Mouse (Mus musculus): ENCODE measurements around the gene Mrps24. TPM values are rescaled to one million over a fixed set of nuclear protein-coding genes. Genes with fewer than 3 reads are reported as not detected.

The Mrps24 gene
- polyA plus RNA-seq, 1 experiment from 2014 or later: 185 TPM

DNA sequence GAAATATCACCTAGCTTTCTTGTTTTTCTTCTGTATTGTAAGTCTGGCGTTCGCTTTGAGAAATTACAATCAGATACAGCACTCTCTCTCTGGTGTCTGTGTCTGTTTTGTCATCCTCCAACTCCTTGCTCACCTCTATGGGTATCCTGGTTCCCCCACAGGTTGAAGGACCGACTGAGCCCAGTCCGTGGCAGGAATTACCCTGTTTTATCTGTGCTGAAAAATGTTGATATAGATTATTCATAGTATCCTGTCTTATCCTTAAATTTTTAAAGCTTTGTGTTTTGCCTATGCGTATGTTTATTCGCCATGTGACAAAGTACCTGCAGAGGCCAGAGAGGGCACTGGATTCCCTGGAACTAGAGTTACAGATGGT is 12.5 kb downstream of the Mrps24 start:
- no peak for ATAC-seq
- Histone ChIP-seq H3K27me3 (no peaks in the 10 kb centered on the region), H3K9ac (no peak overlapping the region), H3K4me3 (no peak overlapping the region), H3K4me2 (no peak overlapping the region), H3K36me3 (ENCODE audit: poor library complexity, severe bottlenecking) (peaks cover 24% of the 10 kb centered on the region), H3K27ac (no peak overlapping the region), H3K4me1 (peaks cover 19% of the 10 kb centered on the region), H3K9me3 (replicated peaks) (no peaks in the 10 kb centered on the region)
- 80% methylated on average over 6 of the region's 6 CpGs for WGBS

DNA sequence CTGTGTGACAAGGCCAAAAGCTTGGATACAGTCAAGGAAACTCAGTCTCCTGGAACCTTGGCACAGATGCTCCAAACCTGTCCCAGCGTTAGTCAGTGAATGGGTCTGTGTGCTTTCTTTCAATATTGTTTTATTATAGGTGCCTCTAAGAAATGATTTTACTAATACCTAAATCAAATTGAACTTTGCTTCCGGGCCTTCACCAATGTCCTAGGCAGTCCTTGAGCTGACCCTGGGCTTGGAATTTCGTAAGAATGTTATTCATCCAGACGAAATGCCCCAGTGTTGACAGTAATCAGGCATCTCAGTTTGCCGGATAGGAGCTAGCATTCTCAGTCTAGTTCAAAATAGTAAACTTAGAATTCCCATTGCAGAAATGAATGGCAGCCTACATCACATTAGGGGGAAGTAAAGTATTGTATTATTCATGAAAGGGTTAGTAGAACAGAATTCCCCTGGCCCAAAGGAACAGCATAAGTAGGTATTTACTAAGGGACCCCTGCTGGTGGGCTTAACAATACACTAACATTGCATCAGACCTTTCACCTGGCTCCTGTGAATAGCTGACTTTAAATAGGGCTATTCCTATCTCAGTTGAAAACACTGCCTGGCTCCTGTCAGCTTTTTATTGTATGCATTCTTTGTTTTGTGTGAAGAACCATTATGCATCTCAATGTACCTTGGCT is 13.1 kb downstream of the Mrps24 start:
- Histone ChIP-seq H3K27me3 (no peaks in the 10 kb centered on the region), H3K36me3 (ENCODE audit: poor library complexity, severe bottlenecking) (peaks cover 24% of the 10 kb centered on the region), H3K4me3 (no peak overlapping the region), H3K9me3 (replicated peaks) (no peaks in the 10 kb centered on the region), H3K4me1 (peaks cover 19% of the 10 kb centered on the region), H3K9ac (no peak overlapping the region), H3K27ac (no peak overlapping the region), H3K4me2 (no peak overlapping the region)
- ATAC-seq: no peak
- 61% methylated on average over 5 of the region's 5 CpGs for WGBS

DNA sequence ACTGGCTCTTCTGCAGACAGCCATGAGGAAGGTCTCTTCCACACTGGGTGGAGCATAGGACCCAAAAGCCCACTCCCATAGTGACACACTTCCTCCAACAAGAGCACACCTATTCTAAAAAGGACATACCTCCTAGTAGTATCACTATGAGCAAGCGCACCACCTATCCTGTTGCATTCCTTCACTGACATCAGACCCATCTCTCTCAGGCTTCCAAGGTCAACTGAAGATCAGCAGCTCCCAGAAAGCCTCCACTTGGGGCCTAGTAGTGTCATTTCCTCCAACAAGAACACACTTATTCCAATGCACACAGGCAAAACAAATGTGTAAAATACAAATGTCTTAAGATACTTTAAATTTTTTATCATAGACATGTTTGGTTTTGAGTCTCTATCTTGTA is 13.7 kb downstream of the Mrps24 start:
- 93% methylated on average over 1 of the region's 1 CpGs for WGBS
- no peak overlapping the region for H3K9ac ChIP-seq
- no peak overlapping the region for H3K4me3 ChIP-seq
- H3K4me1 ChIP-seq: peaks cover 17% of the 10 kb centered on the region
- no peak overlapping the region for H3K27ac ChIP-seq
- H3K27me3 ChIP-seq: no peaks in the 10 kb centered on the region
- H3K4me2 ChIP-seq: no peak overlapping the region
- H3K9me3 ChIP-seq (replicated peaks): no peaks in the 10 kb centered on the region
- H3K36me3 ChIP-seq (ENCODE audit: poor library complexity, severe bottlenecking): peaks cover 24% of the 10 kb centered on the region
- ATAC-seq: no peak

DNA sequence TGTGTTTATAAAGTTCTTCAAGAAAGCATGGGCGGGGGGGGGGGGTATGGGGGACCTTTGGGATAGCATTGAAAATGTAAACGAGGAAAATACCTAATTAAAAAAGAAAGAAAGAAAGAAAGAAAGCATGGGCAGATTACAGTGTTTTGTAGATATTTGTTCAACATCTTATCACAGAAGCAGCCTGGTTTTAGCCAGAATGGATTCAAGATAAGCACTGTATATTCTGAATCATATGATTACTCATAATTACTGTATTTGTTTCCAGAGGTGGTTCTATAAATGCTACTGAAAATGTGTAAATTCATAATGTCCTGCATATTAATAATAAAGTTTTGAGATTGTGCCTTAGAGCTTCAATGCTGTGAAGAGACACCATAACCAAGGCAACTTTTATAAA is 14.2 kb downstream of the Mrps24 start:
- H3K4me3 ChIP-seq: no peak overlapping the region
- no peak overlapping the region for H3K4me2 ChIP-seq
- WGBS: 79% methylated on average over 2 of the region's 2 CpGs
- no peak overlapping the region for H3K27ac ChIP-seq
- no peak overlapping the region for H3K9ac ChIP-seq
- no peaks in the 10 kb centered on the region for H3K9me3 ChIP-seq (replicated peaks)
- peaks cover 24% of the 10 kb centered on the region for H3K36me3 ChIP-seq (ENCODE audit: poor library complexity, severe bottlenecking)
- H3K27me3 ChIP-seq: no peaks in the 10 kb centered on the region
- peaks cover 11% of the 10 kb centered on the region for H3K4me1 ChIP-seq
- no peak for ATAC-seq

- Histone ChIP-seq H3K4me1 (peaks cover 6% of the 10 kb centered on the region), H3K27ac (no peak overlapping the region), H3K9ac (no peak overlapping the region), H3K4me2 (no peak overlapping the region), H3K9me3 (replicated peaks) (no peaks in the 10 kb centered on the region), H3K4me3 (no peak overlapping the region), H3K27me3 (no peaks in the 10 kb centered on the region), H3K36me3 (ENCODE audit: poor library complexity, severe bottlenecking) (peaks cover 24% of the 10 kb centered on the region)
- ATAC-seq: no peak
- 92% methylated on average over 7 of the region's 7 CpGs for WGBS
Observed at GRCm38 (mm10) chr11:5700808-5701207, 14.7 kb downstream of the Mrps24 start.

DNA sequence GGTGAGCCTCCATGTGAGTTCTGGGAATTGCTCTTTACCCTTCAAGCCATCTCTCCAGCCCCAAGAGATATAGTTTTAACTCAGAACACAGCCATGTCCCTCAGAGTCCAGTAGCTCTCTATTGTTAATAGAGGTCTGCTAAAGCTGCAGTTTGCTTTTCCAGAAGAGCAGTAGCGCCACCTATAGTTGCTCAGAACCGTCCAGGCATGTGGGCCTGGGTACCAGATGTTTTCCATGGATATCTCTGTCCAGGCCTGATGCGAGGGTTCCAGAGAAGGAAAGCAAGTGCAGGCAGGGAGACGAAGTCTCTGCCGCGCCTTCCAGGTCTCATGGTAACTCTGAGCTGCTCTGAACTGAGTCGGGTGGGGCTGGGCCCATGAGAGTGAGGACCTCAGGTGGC is 23.7 kb downstream of the Mrps24 start:
- no peak for ATAC-seq
- no peak overlapping the region for H3K9ac ChIP-seq
- no peak overlapping the region for H3K27ac ChIP-seq
- no peak overlapping the region for H3K4me3 ChIP-seq
- no peaks in the 10 kb centered on the region for H3K36me3 ChIP-seq (ENCODE audit: poor library complexity, severe bottlenecking)
- H3K4me1 ChIP-seq: no peaks in the 10 kb centered on the region
- WGBS: 48% methylated on average over 7 of the region's 7 CpGs
- no peaks in the 10 kb centered on the region; the same call in 1 of the 2 replicates for H3K9me3 ChIP-seq (replicated peaks)
- no peaks in the 10 kb centered on the region for H3K27me3 ChIP-seq
- H3K4me2 ChIP-seq: no peak overlapping the region

GRCm38 (mm10) chr11:5684283-5684682 is 31.2 kb downstream of the Mrps24 start:
- 38% methylated on average over 7 of the region's 7 CpGs for WGBS

GRCm38 (mm10) chr11:5682541-5682940 is 32.9 kb downstream of the Mrps24 start:
- Histone ChIP-seq H3K27ac (no peak overlapping the region), H3K36me3 (ENCODE audit: poor library complexity, severe bottlenecking) (no peaks in the 10 kb centered on the region), H3K4me3 (no peak overlapping the region), H3K4me1 (no peaks in the 10 kb centered on the region), H3K9ac (no peak overlapping the region), H3K9me3 (replicated peaks) (no peaks in the 10 kb centered on the region), H3K4me2 (no peak overlapping the region), H3K27me3 (no peaks in the 10 kb centered on the region)
- no peak for ATAC-seq
- WGBS: 77% methylated on average over 6 of the region's 6 CpGs

More at GRCm38 (mm10) chr11:5684283-5684682, 31.2 kb downstream of the Mrps24 start:
- no peak overlapping the region for H3K9ac ChIP-seq
- H3K36me3 ChIP-seq (ENCODE audit: poor library complexity, severe bottlenecking): no peaks in the 10 kb centered on the region
- no peak for ATAC-seq
- no peak overlapping the region for H3K4me3 ChIP-seq
- no peaks in the 10 kb centered on the region for H3K27me3 ChIP-seq
- H3K4me1 ChIP-seq: no peaks in the 10 kb centered on the region
- no peak overlapping the region for H3K27ac ChIP-seq
- H3K4me2 ChIP-seq: no peak overlapping the region
- H3K9me3 ChIP-seq (replicated peaks): no peaks in the 10 kb centered on the region

Other genes with a start within 250 kb of the Mrps24 start
- gene Xbp1, start 195.0 kb downstream of the Mrps24 start, polyA plus RNA-seq (2015; fragmentation: Nextera tagmentation; extraction: Ambion mirVana): 90.6 and 95.2 TPM in 2 replicates
- 15.1 and 15.4 TPM in 2 replicates for gene Ccdc117, start 173.5 kb downstream of the Mrps24 start, polyA plus RNA-seq (2015; fragmentation: Nextera tagmentation; extraction: Ambion mirVana)
- not detected in 2 replicates for gene Ankrd36, start 146.0 kb downstream of the Mrps24 start, polyA plus RNA-seq (2015; fragmentation: Nextera tagmentation; extraction: Ambion mirVana)
- gene Urgcp, start 46.7 kb upstream of the Mrps24 start, polyA plus RNA-seq (2015; fragmentation: Nextera tagmentation; extraction: Ambion mirVana): 24.9 and 25.7 TPM in 2 replicates
- 133 and 136 TPM in 2 replicates for gene Dbnl, start 72.8 kb upstream of the Mrps24 start, polyA plus RNA-seq (2015; fragmentation: Nextera tagmentation; extraction: Ambion mirVana)
- gene Pgam2, start 88.1 kb upstream of the Mrps24 start, polyA plus RNA-seq (2015; fragmentation: Nextera tagmentation; extraction: Ambion mirVana): 1.2 and 3.1 TPM in 2 replicates
- 7.6 and 7.8 TPM in 2 replicates for gene Polm, start 122.3 kb upstream of the Mrps24 start, polyA plus RNA-seq (2015; fragmentation: Nextera tagmentation; extraction: Ambion mirVana)
- gene Aebp1, start 146.3 kb upstream of the Mrps24 start, polyA plus RNA-seq (2015; fragmentation: Nextera tagmentation; extraction: Ambion mirVana): 5.5 and 6.0 TPM in 2 replicates
- 100 and 102 TPM in 2 replicates for gene Pold2, start 162.6 kb upstream of the Mrps24 start, polyA plus RNA-seq (2015; fragmentation: Nextera tagmentation; extraction: Ambion mirVana)
- gene Myl7, start 183.1 kb upstream of the Mrps24 start, polyA plus RNA-seq (2015; fragmentation: Nextera tagmentation; extraction: Ambion mirVana): 1.5 TPM in 1 of 2 replicates, not detected in the other
- 4.7 and 5.8 TPM in 2 replicates for gene Gck, start 234.4 kb upstream of the Mrps24 start, polyA plus RNA-seq (2015; fragmentation: Nextera tagmentation; extraction: Ambion mirVana)
- 65.3 and 83.1 TPM in 2 replicates for gene Ykt6, start 240.0 kb upstream of the Mrps24 start, polyA plus RNA-seq (2015; fragmentation: Nextera tagmentation; extraction: Ambion mirVana)